Mouse (Mus musculus): ENCODE results near the gene Rps15. TPM values are rescaled to one million over a fixed set of nuclear protein-coding genes. Genes with fewer than 3 reads are reported as not detected.

The Rps15 gene
- polyA plus RNA-seq, 1 experiment = not detected

DNA sequence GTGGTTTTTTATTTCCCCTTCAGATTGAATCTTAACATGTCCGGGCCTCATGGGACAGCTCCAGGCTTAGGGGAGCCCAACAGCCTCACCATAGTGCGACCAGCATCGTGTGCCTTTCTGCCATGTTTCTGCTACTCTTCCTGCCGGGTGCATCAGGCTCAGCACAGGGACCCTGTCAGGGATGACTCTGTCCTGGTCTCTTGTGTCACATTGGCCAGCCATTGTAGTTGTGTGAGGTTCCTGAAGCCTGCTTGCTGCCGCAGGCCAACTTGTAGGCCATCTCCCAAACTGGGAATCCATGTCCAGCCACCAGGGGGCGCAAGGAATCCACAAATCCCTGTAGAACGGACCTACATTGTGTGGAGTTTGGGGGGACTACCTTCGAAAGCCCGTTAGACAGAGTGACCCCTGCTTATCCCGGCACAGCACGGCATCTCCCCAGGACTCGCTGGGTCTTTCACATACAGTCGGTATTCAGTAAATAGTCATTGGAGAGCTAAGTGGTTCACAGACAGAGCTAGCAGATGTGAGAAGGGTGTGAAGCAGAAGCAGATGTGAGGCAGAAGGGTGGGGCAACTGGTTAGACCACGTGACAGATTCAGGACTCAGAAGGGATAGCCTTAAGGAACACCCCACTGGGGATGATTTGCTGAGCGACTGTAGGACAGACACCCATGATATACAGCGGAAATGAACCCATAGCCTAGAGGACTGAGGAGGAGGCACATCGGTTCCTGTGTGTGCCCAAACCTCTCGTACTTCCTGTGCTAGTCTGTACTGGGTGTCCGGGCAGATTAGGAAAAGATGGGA, 47.9 kb downstream of the Rps15 start:
- Histone ChIP-seq H3K27ac (ENCODE audit: insufficient read depth, low read depth, low read length) (no peak overlapping the region), H3K4me3 (ENCODE audit: insufficient read depth, low read depth, low read length) (no peak overlapping the region), H3K4me1 (ENCODE audit: control insufficient read depth, insufficient read depth, low read length) (peaks cover 32% of the 10 kb centered on the region)
- 25% methylated on average over 19 of the region's 19 CpGs for WGBS
- TF ChIP-seq CTCF (IDR thresholded peaks at IDR 0.05; ENCODE audit: insufficient read depth, low read depth, low read length) = peak; percentile 74
- no peak for TF ChIP-seq POLR2A (IDR thresholded peaks at IDR 0.05; ENCODE audit: insufficient read depth, low read depth, low read length)

DNA sequence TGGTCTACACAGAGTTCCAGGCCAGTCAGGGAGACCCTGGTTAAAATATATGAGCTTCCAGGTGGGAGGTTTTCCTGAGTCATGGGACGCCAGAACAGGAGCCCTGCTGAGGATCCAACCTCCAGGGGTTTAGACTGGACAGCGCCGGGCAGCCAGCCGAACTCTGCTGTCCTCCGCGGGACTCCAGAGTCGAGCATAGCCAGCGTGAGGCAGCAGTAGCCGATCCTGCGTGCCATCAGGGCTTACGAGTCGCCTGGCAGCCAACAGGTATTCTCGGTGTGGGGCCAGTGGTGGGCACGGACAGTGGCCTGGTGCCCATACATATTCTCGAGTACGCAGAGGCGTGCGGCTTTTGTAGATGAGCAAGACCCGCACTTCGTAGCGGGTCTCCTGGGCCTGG, 48.8 kb downstream of the Rps15 start:
- Histone ChIP-seq H3K4me1 (ENCODE audit: control insufficient read depth, insufficient read depth, low read length) (peaks cover 35% of the 10 kb centered on the region), H3K4me3 (ENCODE audit: insufficient read depth, low read depth, low read length) (no peak overlapping the region), H3K27ac (ENCODE audit: insufficient read depth, low read depth, low read length) (no peak overlapping the region)
- WGBS = 40% methylated on average over 21 of the region's 21 CpGs
- no peak for TF ChIP-seq CTCF (IDR thresholded peaks at IDR 0.05; ENCODE audit: insufficient read depth, low read depth, low read length)
- no peak for TF ChIP-seq POLR2A (IDR thresholded peaks at IDR 0.05; ENCODE audit: insufficient read depth, low read depth, low read length)

- H3K27ac ChIP-seq (ENCODE audit: insufficient read depth, low read depth, low read length) = no peak overlapping the region
- 10% methylated on average over 47 of the region's 47 CpGs for WGBS
- peaks cover 35% of the 10 kb centered on the region for H3K4me1 ChIP-seq (ENCODE audit: control insufficient read depth, insufficient read depth, low read length)
- TF ChIP-seq POLR2A (IDR thresholded peaks at IDR 0.05; ENCODE audit: insufficient read depth, low read depth, low read length) (no peak), CTCF (IDR thresholded peaks at IDR 0.05; ENCODE audit: insufficient read depth, low read depth, low read length) (no peak)
- no peak overlapping the region for H3K4me3 ChIP-seq (ENCODE audit: insufficient read depth, low read depth, low read length)
These were observed 49.4 kb downstream of the Rps15 start for GRCm38 (mm10) chr10:80341491-80342304.

DNA sequence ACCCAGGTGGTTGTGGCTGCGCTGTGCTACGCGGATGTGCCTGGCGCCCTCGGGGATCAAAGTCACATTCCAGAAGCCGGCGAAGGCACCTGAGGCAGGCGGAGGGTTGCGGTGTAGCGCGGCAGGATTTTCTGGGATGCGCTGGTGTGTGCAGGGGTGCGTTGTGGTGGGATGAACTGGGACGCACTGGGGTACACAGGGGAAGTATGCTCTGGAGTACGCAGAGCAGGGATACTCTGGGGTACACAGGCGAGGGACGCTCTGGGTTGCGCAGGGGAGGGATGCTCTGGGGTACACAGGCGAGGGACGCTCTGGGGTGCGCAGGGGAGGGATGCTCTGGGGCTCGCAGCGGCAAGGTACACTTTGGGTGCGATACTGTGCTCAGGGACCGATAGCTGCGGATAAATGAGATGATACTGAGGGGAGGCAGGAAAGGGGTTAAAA, 50.1 kb downstream of the Rps15 start:
- TF ChIP-seq CTCF (IDR thresholded peaks at IDR 0.05; ENCODE audit: insufficient read depth, low read depth, low read length) = no peak
- no peak for TF ChIP-seq POLR2A (IDR thresholded peaks at IDR 0.05; ENCODE audit: insufficient read depth, low read depth, low read length)
- peak overlapping the region; percentile 22 for H3K4me3 ChIP-seq (ENCODE audit: insufficient read depth, low read depth, low read length)
- H3K4me1 ChIP-seq (ENCODE audit: control insufficient read depth, insufficient read depth, low read length) = peaks cover 35% of the 10 kb centered on the region
- H3K27ac ChIP-seq (ENCODE audit: insufficient read depth, low read depth, low read length) = no peak overlapping the region
- 4% methylated on average over 26 of the region's 26 CpGs for WGBS

DNA sequence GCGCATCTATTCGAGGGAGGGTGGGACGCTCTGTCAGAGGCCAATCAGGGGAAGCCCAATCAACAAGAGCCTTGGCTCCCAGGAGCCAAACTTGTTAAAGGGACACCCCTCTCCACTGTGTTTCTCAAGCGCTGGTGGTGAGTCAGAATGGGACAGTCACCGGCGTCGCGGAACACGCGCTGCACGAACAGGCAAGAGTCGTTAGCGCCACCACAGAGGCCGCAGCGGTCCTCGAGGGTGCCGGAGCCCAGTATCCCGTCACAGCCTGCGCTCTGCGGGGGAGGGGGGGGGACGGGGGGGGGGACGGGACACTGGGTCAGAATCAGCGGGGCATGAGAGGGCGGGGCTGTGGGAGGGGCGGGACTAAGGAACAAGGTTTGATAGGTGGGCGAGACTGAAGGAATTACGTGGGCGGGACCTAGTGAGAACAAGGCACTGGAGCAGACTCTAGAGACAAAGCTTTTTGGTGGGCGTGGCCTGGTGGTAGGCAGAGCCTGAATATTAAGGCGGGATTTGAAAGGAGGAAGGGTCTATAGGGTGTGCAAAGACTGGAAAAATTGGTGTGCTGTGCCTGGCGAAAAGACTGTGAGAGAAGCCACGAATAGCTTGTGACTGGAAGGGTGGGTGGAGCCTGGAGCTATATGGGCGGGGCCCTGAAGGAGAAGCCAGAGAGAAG, 50.6 kb downstream of the Rps15 start:
- Histone ChIP-seq H3K4me1 (ENCODE audit: control insufficient read depth, insufficient read depth, low read length) (peaks cover 40% of the 10 kb centered on the region), H3K4me3 (ENCODE audit: insufficient read depth, low read depth, low read length) (peak overlapping the region; percentile 22), H3K27ac (ENCODE audit: insufficient read depth, low read depth, low read length) (no peak overlapping the region)
- no peak for TF ChIP-seq POLR2A (IDR thresholded peaks at IDR 0.05; ENCODE audit: insufficient read depth, low read depth, low read length)
- TF ChIP-seq CTCF (IDR thresholded peaks at IDR 0.05; ENCODE audit: insufficient read depth, low read depth, low read length) = no peak
- 2% methylated on average over 29 of the region's 33 CpGs for WGBS

DNA sequence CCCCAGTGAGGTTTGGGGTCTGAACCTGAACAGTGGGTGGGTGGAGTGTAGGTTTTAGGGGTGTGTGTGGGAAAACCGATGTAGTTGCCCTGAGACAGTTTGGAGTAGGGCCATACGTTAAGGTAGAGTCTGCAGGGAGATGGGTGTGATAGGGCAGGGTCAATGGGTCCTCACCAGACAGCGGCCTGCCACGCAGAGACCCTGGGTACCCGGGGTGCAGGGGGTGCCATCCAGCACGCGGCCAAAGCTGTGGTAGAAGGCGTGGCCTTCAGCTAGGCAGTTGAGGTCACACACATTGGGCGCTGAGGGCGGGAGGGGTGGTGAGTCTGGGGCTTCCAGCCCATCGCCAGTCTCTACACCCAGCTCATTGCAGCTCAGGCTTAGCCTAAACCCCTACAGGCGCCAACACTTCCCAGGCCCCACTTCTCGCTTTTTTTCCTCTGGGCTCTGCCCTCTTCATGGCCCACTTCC, 51.2 kb downstream of the Rps15 start:
- H3K4me3 ChIP-seq (ENCODE audit: insufficient read depth, low read depth, low read length) = no peak overlapping the region; the same call in 1 of the 2 replicates
- H3K27ac ChIP-seq (ENCODE audit: insufficient read depth, low read depth, low read length) = no peak overlapping the region
- H3K4me1 ChIP-seq (ENCODE audit: control insufficient read depth, insufficient read depth, low read length) = peaks cover 46% of the 10 kb centered on the region
- TF ChIP-seq POLR2A (IDR thresholded peaks at IDR 0.05; ENCODE audit: insufficient read depth, low read depth, low read length) (no peak), CTCF (IDR thresholded peaks at IDR 0.05; ENCODE audit: insufficient read depth, low read depth, low read length) (no peak)
- 38% methylated on average over 13 of the region's 13 CpGs for WGBS

Other genes starting within 250 kb of the Rps15 start
- gene Gpx4, start 245.3 kb upstream of the Rps15 start, polyA plus RNA-seq (2012; ENCODE audit: insufficient read depth, insufficient read length, low replicate concordance, missing spikeins) = not detected in 2 replicates
- not detected in 2 replicates for gene Sbno2, start 186.9 kb upstream of the Rps15 start, polyA plus RNA-seq (2012; ENCODE audit: insufficient read depth, insufficient read length, low replicate concordance, missing spikeins)
- gene Stk11, start 176.7 kb upstream of the Rps15 start, polyA plus RNA-seq (2012; ENCODE audit: insufficient read depth, insufficient read length, low replicate concordance, missing spikeins) = not detected in 2 replicates
- gene Atp5d, start 153.8 kb upstream of the Rps15 start, polyA plus RNA-seq (2012; ENCODE audit: insufficient read depth, insufficient read length, low replicate concordance, missing spikeins) = not detected in 2 replicates
- not detected in 2 replicates for gene Cbarp, start 151.6 kb upstream of the Rps15 start, polyA plus RNA-seq (2012; ENCODE audit: insufficient read depth, insufficient read length, low replicate concordance, missing spikeins)
- gene Midn, start 144.2 kb upstream of the Rps15 start, polyA plus RNA-seq (2012; ENCODE audit: insufficient read depth, insufficient read length, low replicate concordance, missing spikeins) = 128 TPM in 1 of 2 replicates, not detected in the other
- not detected in 2 replicates for gene Cirbp, start 126.5 kb upstream of the Rps15 start, polyA plus RNA-seq (2012; ENCODE audit: insufficient read depth, insufficient read length, low replicate concordance, missing spikeins)
- gene 1600002K03Rik, start 119.5 kb upstream of the Rps15 start, polyA plus RNA-seq (2012; ENCODE audit: insufficient read depth, insufficient read length, low replicate concordance, missing spikeins) = not detected in 2 replicates
- not detected in 2 replicates for gene Efna2, start 113.0 kb upstream of the Rps15 start, polyA plus RNA-seq (2012; ENCODE audit: insufficient read depth, insufficient read length, low replicate concordance, missing spikeins)
- gene Mum1, start 66.0 kb upstream of the Rps15 start, polyA plus RNA-seq (2012; ENCODE audit: insufficient read depth, insufficient read length, low replicate concordance, missing spikeins) = not detected in 2 replicates
- gene Ndufs7, start 43.3 kb upstream of the Rps15 start, polyA plus RNA-seq (2012; ENCODE audit: insufficient read depth, insufficient read length, low replicate concordance, missing spikeins) = not detected in 2 replicates
- gene Gamt, start 31.4 kb upstream of the Rps15 start, polyA plus RNA-seq (2012; ENCODE audit: insufficient read depth, insufficient read length, low replicate concordance, missing spikeins) = not detected in 2 replicates
- gene Dazap1, start 31.0 kb upstream of the Rps15 start, polyA plus RNA-seq (2012; ENCODE audit: insufficient read depth, insufficient read length, low replicate concordance, missing spikeins) = not detected in 2 replicates
- gene Apc2, start 3.5 kb downstream of the Rps15 start, polyA plus RNA-seq (2012; ENCODE audit: insufficient read depth, insufficient read length, low replicate concordance, missing spikeins) = not detected in 2 replicates
- not detected in 2 replicates for gene 2310011J03Rik, start 28.1 kb downstream of the Rps15 start, polyA plus RNA-seq (2012; ENCODE audit: insufficient read depth, insufficient read length, low replicate concordance, missing spikeins)
- gene Pcsk4, start 37.0 kb downstream of the Rps15 start, polyA plus RNA-seq (2012; ENCODE audit: insufficient read depth, insufficient read length, low replicate concordance, missing spikeins) = not detected in 2 replicates
- not detected in 2 replicates for gene Reep6, start 37.5 kb downstream of the Rps15 start, polyA plus RNA-seq (2012; ENCODE audit: insufficient read depth, insufficient read length, low replicate concordance, missing spikeins)
- not detected in 2 replicates for gene Adamtsl5, start 56.0 kb downstream of the Rps15 start, polyA plus RNA-seq (2012; ENCODE audit: insufficient read depth, insufficient read length, low replicate concordance, missing spikeins)
- gene Plk5, start 64.0 kb downstream of the Rps15 start, polyA plus RNA-seq (2012; ENCODE audit: insufficient read depth, insufficient read length, low replicate concordance, missing spikeins) = not detected in 2 replicates
- gene Mex3d, start 95.2 kb downstream of the Rps15 start, polyA plus RNA-seq (2012; ENCODE audit: insufficient read depth, insufficient read length, low replicate concordance, missing spikeins) = not detected in 2 replicates
- gene Mbd3, start 107.1 kb downstream of the Rps15 start, polyA plus RNA-seq (2012; ENCODE audit: insufficient read depth, insufficient read length, low replicate concordance, missing spikeins) = not detected in 2 replicates
- not detected in 2 replicates for gene Uqcr11, start 114.4 kb downstream of the Rps15 start, polyA plus RNA-seq (2012; ENCODE audit: insufficient read depth, insufficient read length, low replicate concordance, missing spikeins)
- not detected in 2 replicates for gene Tcf3, start 141.2 kb downstream of the Rps15 start, polyA plus RNA-seq (2012; ENCODE audit: insufficient read depth, insufficient read length, low replicate concordance, missing spikeins)
- not detected in 2 replicates for gene Onecut3, start 202.4 kb downstream of the Rps15 start, polyA plus RNA-seq (2012; ENCODE audit: insufficient read depth, insufficient read length, low replicate concordance, missing spikeins)
- not detected in 2 replicates for gene Atp8b3, start 246.7 kb downstream of the Rps15 start, polyA plus RNA-seq (2012; ENCODE audit: insufficient read depth, insufficient read length, low replicate concordance, missing spikeins)